Mouse (Mus musculus): ENCODE results near the gene Kremen1. TPM values are rescaled to one million over a fixed set of nuclear protein-coding genes. Genes with fewer than 3 reads are reported as not detected.

Gene Kremen1
- total and polyA plus RNA-seq, 3 experiments = 5.0 to 11.8 (median 7.3) TPM

DNA sequence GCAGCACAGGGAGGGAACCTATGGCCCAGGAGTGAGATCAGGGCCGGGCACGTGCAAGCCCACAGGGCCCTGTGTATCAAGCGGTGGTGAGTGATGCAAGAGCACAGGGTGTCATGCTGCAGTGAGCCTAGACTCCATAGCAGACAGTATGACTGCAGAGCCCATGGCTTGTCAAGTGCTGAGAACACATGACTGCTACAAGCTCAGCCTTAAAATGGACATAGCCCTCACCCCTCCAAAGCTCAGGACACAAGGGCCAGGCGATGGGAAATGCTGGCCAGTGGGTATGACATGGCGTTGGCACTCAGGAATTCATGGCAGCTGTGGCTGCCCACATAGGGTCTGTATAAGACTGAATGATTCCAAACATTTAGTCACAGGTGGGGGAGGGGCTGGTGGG, 64.3 kb downstream of the Kremen1 start:
- Histone ChIP-seq H3K79me2 (replicated peaks; ENCODE audit: control insufficient read depth, extremely low read depth, insufficient read depth, poor library complexity, severe bottlenecking) (no peaks in the 10 kb centered on the region), H3K27me3 (replicated peaks) (no peaks in the 10 kb centered on the region), H3K27ac (ENCODE audit: insufficient read depth, low read depth) (no peak overlapping the region), H3K4me3 (replicated peaks in 1 of 3; ENCODE audit: low read depth in 2 of 3, low read length in 2 of 3, poor library complexity in 1 of 3) (no peak overlapping the region), H3K4me2 (ENCODE audit: insufficient read depth, low read depth, poor library complexity, severe bottlenecking) (no peak overlapping the region), H3K9me3 (replicated peaks; ENCODE audit: low read length) (no peaks in the 10 kb centered on the region), H3K9ac (ENCODE audit: insufficient read depth, low read depth) (no peak overlapping the region), H3K36me3 (replicated peaks in 1 of 2; ENCODE audit: control insufficient read depth in 1 of 2, insufficient read depth in 1 of 2, low read length in 1 of 2) (peaks cover 0 to 6% of the 10 kb centered on the region in 2 experiments), H3K4me1 (ENCODE audit: control insufficient read depth in 1 of 2, insufficient read depth in 2 of 2) (peaks cover 12 to 14% of the 10 kb centered on the region in 2 experiments)
- in situ Hi-C loops (cut with MboI; ENCODE audit: low pct_ligation_motif_present, low pct_unique_long_range_greater_than_20kb, low sequenced_read_pairs) (no loop called here), dilution Hi-C loops (cut with MboI; ENCODE audit: extremely low pct_ligation_motif_present, extremely low pct_unique_long_range_greater_than_20kb, low sequenced_read_pairs) (no loop called here)
- no peak for DNase-seq (ENCODE audit: extremely low read depth)
- TF ChIP-seq MEF2A (IDR thresholded peaks at IDR 0.05; ENCODE audit: borderline replicate concordance, low read depth, low read length) = no peak
- TF ChIP-seq CHD2 (IDR thresholded peaks at IDR 0.05; ENCODE audit: low read length) = no peak
- no peak for TF ChIP-seq GABPA (IDR thresholded peaks at IDR 0.05; ENCODE audit: insufficient replicate concordance, low read depth, low read length)
- TF ChIP-seq SMC3 (IDR thresholded peaks at IDR 0.05; ENCODE audit: low read depth, low read length) = no peak
- no peak for TF ChIP-seq MYC (IDR thresholded peaks at IDR 0.05; ENCODE audit: low read depth, low read length)
- no peak for TF ChIP-seq TCF12 (IDR thresholded peaks at IDR 0.05; ENCODE audit: low read depth, low read length)
- no peak for TF ChIP-seq PAX5 (IDR thresholded peaks at IDR 0.05; ENCODE audit: low read length)
- no peak for TF ChIP-seq ETS1 (conservative IDR thresholded peaks at IDR 0.05; ENCODE audit: low read depth, low read length)
- no peak for TF ChIP-seq KAT2A (IDR thresholded peaks at IDR 0.05; ENCODE audit: insufficient replicate concordance, low read length)
- TF ChIP-seq E2F4 (IDR thresholded peaks at IDR 0.05; ENCODE audit: insufficient replicate concordance, low read depth, low read length) = no peak
- TF ChIP-seq JUN (IDR thresholded peaks at IDR 0.05; ENCODE audit: insufficient read depth, low read depth, low read length) = no peak

DNA sequence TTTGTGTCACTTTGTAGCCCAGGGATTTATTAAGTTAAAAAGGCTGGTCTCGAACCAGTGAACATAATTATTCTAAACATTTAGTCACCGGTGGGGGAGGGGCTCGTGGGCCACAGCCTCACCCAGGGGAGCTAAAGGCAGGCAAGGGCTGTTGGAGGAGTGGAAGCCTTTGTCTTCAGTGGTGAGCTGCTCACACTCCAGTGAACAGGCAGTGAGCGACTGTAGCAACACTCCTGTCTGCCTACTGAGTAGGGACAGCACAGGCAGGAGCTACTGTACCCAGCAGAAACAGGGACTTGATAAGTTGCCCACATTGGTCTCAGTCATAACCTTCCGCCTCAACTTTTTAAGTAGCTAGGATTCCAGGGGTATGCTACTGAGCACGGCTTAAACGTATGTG, 64.8 kb downstream of the Kremen1 start:
- Histone ChIP-seq H3K4me3 (replicated peaks in 1 of 3; ENCODE audit: low read depth in 2 of 3, low read length in 2 of 3, poor library complexity in 1 of 3) (no peak overlapping the region), H3K9ac (ENCODE audit: insufficient read depth, low read depth) (no peak overlapping the region), H3K4me1 (ENCODE audit: control insufficient read depth in 1 of 2, insufficient read depth in 2 of 2) (peaks cover 12 to 14% of the 10 kb centered on the region in 2 experiments), H3K9me3 (replicated peaks; ENCODE audit: low read length) (no peaks in the 10 kb centered on the region), H3K79me2 (replicated peaks; ENCODE audit: control insufficient read depth, extremely low read depth, insufficient read depth, poor library complexity, severe bottlenecking) (no peaks in the 10 kb centered on the region), H3K27ac (ENCODE audit: insufficient read depth, low read depth) (no peak overlapping the region), H3K4me2 (ENCODE audit: insufficient read depth, low read depth, poor library complexity, severe bottlenecking) (no peak overlapping the region), H3K36me3 (replicated peaks in 1 of 2; ENCODE audit: control insufficient read depth in 1 of 2, insufficient read depth in 1 of 2, low read length in 1 of 2) (peaks cover 0 to 6% of the 10 kb centered on the region in 2 experiments), H3K27me3 (replicated peaks) (no peaks in the 10 kb centered on the region)
- in situ Hi-C loops (cut with MboI; ENCODE audit: low pct_ligation_motif_present, low pct_unique_long_range_greater_than_20kb, low sequenced_read_pairs) (no loop called here), dilution Hi-C loops (cut with MboI; ENCODE audit: extremely low pct_ligation_motif_present, extremely low pct_unique_long_range_greater_than_20kb, low sequenced_read_pairs) (no loop called here)
- TF ChIP-seq TBP (conservative IDR thresholded peaks at IDR 0.05; ENCODE audit: low read depth, low read length) = no peak
- no peak for TF ChIP-seq IRF4 (IDR thresholded peaks at IDR 0.05; ENCODE audit: low read depth, low read length)
- TF ChIP-seq E2F4 (IDR thresholded peaks at IDR 0.05; ENCODE audit: insufficient replicate concordance, low read depth, low read length) = no peak
- no peak for TF ChIP-seq POLR2A (IDR thresholded peaks at IDR 0.05; ENCODE audit: low read depth, low read length)
- TF ChIP-seq MAFK (IDR thresholded peaks at IDR 0.05; ENCODE audit: insufficient replicate concordance, low read length) = no peak
- no peak for TF ChIP-seq MAZ (IDR thresholded peaks at IDR 0.05; ENCODE audit: low read depth, low read length)
- TF ChIP-seq JUND (conservative IDR thresholded peaks at IDR 0.05; ENCODE audit: low read depth, low read length) = no peak
- TF ChIP-seq ZMIZ1 (IDR thresholded peaks at IDR 0.05; ENCODE audit: low read depth, low read length) = no peak
- no peak for TF ChIP-seq BHLHE40 (IDR thresholded peaks at IDR 0.05; ENCODE audit: low read depth, low read length)
- no peak for TF ChIP-seq MYC (IDR thresholded peaks at IDR 0.05; ENCODE audit: low read depth, low read length)
- no peak for TF ChIP-seq MEF2A (IDR thresholded peaks at IDR 0.05; ENCODE audit: borderline replicate concordance, low read depth, low read length)
- TF ChIP-seq MXI1 (IDR thresholded peaks at IDR 0.05; ENCODE audit: low read depth, low read length) = no peak
- TF ChIP-seq USF1 (IDR thresholded peaks at IDR 0.05; ENCODE audit: low read depth, low read length) = no peak
- no peak for TF ChIP-seq NRF1 (IDR thresholded peaks at IDR 0.05; ENCODE audit: low read depth, low read length)
- TF ChIP-seq CTCF (conservative IDR thresholded peaks at IDR 0.05 in 1 of 2, IDR thresholded peaks at IDR 0.05 in 1 of 2; ENCODE audit: low read depth in 2 of 2, low read length in 2 of 2) = no peak
- TF ChIP-seq SIN3A (IDR thresholded peaks at IDR 0.05; ENCODE audit: low read length) = no peak
- no peak for TF ChIP-seq TCF12 (IDR thresholded peaks at IDR 0.05; ENCODE audit: low read depth, low read length)
- no peak for TF ChIP-seq JUN (IDR thresholded peaks at IDR 0.05; ENCODE audit: insufficient read depth, low read depth, low read length)
- DNase-seq (ENCODE audit: extremely low read depth) = peak; percentile 37

All from CH12.LX (cell line).